Mouse (Mus musculus) forelimb bud, embryonic 11.5 days (tissue): ENCODE results near the gene Tmc1.

Source experiments
- DNase-seq: peaks from one replicate; pipeline ENCODE4 v3.0.0-alpha.2; 2012; ENCODE audit warnings: low read depth, low spot score

Gene Tmc1

GRCm38 (mm10) chr19:20799460-20799859 is 154.5 kb downstream of the Tmc1 start:
- no peak for DNase-seq

GRCm38 (mm10) chr19:20797558-20798101 is 156.4 kb downstream of the Tmc1 start:
- peak; percentile 25 for DNase-seq

- no peak for DNase-seq
Observed at GRCm38 (mm10) chr19:20796001-20796400, 158.0 kb downstream of the Tmc1 start.

DNA sequence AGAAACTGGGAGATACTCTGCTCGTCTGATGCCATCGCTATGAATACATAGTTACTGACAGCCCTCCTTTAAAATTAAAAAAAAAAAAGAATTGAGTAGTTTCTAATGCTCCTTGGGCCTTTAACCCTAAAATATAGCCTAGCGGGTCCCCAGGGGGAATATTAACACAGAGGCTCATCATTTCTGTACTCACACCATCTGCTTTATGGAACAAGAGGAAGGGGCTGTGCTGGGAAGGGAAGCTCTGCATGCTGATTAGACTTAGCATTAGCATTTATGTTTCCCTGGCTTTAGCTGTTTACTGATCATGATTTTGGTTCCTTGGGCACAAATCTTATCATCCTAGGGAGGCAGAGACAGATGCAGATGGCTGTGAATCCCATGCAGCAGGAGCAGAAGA is 159.0 kb downstream of the Tmc1 start:
- no peak for DNase-seq

DNA sequence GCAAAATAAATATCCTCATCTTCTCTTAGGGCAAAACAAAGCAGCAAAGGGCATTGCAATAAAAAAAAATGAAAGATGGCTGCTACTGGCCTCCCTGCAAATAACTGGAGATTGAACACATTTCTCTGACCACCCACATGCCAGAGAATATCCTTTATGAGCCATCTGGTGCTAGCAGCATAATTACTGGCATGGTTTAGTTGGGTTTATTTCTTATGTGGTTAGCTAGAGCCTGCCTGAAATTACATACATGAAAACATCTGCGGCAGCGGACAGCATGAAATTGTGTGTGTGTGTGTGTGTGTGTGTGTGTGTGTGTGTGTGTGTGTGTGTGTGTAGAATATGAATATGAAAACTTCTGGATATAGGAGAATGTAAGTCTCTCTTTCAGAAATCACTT is 161.2 kb downstream of the Tmc1 start:
- DNase-seq = peak; percentile 9

- no peak for DNase-seq
Observed at GRCm38 (mm10) chr19:20787289-20787688, 166.7 kb downstream of the Tmc1 start.

- DNase-seq = no peak
Observed at GRCm38 (mm10) chr19:20775681-20776080, 178.3 kb downstream of the Tmc1 start.

GRCm38 (mm10) chr19:20773941-20774340 is 180.1 kb downstream of the Tmc1 start:
- DNase-seq = no peak

DNA sequence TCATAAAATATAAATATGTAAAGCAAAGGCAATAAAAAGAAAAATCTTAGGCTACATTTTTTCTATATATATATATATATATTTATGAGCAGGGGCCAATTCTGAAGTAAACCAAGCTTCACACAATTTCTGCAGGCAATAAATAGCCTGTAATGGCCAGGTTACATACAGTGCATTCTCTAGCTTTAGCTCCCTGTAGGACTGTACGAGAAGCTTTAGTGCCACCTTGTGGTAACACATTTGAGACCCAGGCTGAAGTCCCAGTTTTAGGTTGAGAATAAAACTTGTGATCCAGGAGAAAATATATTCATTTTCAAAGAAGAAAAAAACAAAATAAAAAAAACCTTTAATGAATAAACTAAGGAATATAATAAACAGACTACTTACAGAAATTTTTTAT is 189.8 kb downstream of the Tmc1 start:
- DNase-seq = peak; percentile 51

GRCm38 (mm10) chr19:20761675-20762426 is 192.2 kb downstream of the Tmc1 start:
- no peak for DNase-seq

GRCm38 (mm10) chr19:20761119-20761518 is 192.9 kb downstream of the Tmc1 start:
- no peak for DNase-seq

DNA sequence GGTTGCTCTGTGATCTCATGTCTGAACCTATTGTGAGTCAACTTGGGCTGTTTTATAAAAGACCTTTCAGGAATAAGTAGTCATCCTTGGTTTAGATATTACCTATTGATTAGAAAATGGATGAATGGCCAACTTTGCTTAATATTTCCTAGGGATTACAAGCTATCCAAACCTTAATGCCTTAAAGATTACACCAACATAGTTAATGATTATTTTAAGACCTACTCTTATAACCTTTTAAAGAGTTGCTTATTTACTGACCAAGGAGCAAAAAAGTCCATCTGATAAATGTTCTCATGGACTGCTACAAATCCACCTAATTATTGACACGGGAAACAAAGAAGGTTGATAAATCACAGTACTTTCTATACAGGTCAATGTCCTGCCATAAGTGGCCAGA is 209.4 kb downstream of the Tmc1 start:
- no peak for DNase-seq
